Mouse (Mus musculus) left cerebral cortex, postnatal 36 days (tissue): ENCODE results near the gene Srgap3. TPM values are rescaled to one million over a fixed set of nuclear protein-coding genes. Genes with fewer than 3 reads are reported as not detected.
"Not testable (repeated sequence)": the region's sequence is repeated elsewhere in the genome, so short reads cannot be mapped to it uniquely, and the experiment has no call there.

Experiments
- DNase-seq, 2 experiments: peaks; one replicate each; pipeline ENCODE4 v3.0.0; 2021 to 2022; ENCODE audit warnings: low spot score in 2 of 2, mixed read lengths in 1 of 2
- intact Hi-C: fragments of 180-260 bp; cut with DNase I; formaldehyde crosslinking; loops from one replicate; pipeline ENCODE4 v1.15.1; 2025
- total RNA-seq, 2 experiments: library from RNA; stranded (reverse); gene quantifications; 2 replicates each; pipeline ENCODE4 v1.2.3; 2021

Srgap3 gene
- total RNA-seq, 2 experiments from 2014 or later = 191 to 230 TPM

GRCm38 (mm10) chr6:112720409-112721080 is 226.5 kb downstream of the Srgap3 start:
- intact Hi-C loops = no loop called here

GRCm38 (mm10) chr6:112719983-112720382 is 227.1 kb downstream of the Srgap3 start:
- intact Hi-C loops = loop anchor here (5.0 kb wide), 1 partner anchor 227 kb away; the partner anchor contains the start of gene Srgap3
- DNase-seq = peak in 1 of 2 experiments; percentile 55

More at GRCm38 (mm10) chr6:112720409-112721080, 226.5 kb downstream of the Srgap3 start:
- DNase-seq = no peak

GRCm38 (mm10) chr6:112717168-112717567 is 229.9 kb downstream of the Srgap3 start:
- no peak for DNase-seq
- intact Hi-C loops = loop anchor here (1.0 to 5.0 kb wide), 2 partner anchors 230 to 284 kb away; partner anchors contain the start of gene Srgap3

- no peak for DNase-seq
- intact Hi-C loops = no loop called here
Measured at GRCm38 (mm10) chr6:112713951-112714350, 233.1 kb downstream of the Srgap3 start.

GRCm38 (mm10) chr6:112702296-112702695 is 244.8 kb downstream of the Srgap3 start:
- DNase-seq, intact Hi-C loops: not testable (repeated sequence)

GRCm38 (mm10) chr6:112700392-112700791 is 246.7 kb downstream of the Srgap3 start:
- no peak for DNase-seq
- intact Hi-C loops = loop anchor here (1.0 kb wide), 1 partner anchor 301 kb away; no protein-coding TSS in a partner anchor

GRCm38 (mm10) chr6:112699115-112699514 is 248.0 kb downstream of the Srgap3 start:
- intact Hi-C loops = loop anchor here (5.0 kb wide), 1 partner anchor 207 kb away; no protein-coding TSS in a partner anchor
- no peak for DNase-seq

GRCm38 (mm10) chr6:112696056-112696950 is 250.8 kb downstream of the Srgap3 start, which contains the start of gene Rad18:
TSS of gene Rad18 (minus strand) at chr6:112696686.
- intact Hi-C loops = loop anchor here (5.0 kb wide), 1 partner anchor 204 kb away; no protein-coding TSS in a partner anchor
- DNase-seq = peak; percentile 83 to 87

GRCm38 (mm10) chr6:112694492-112694891 is 252.6 kb downstream of the Srgap3 start:
- no peak for DNase-seq
- intact Hi-C loops = no loop called here

GRCm38 (mm10) chr6:112691523-112691922 is 255.5 kb downstream of the Srgap3 start:
- no peak for DNase-seq
- intact Hi-C loops = no loop called here

GRCm38 (mm10) chr6:112688033-112688432 is 259.0 kb downstream of the Srgap3 start:
- intact Hi-C loops = no loop called here
- DNase-seq = no peak

- intact Hi-C loops = no loop called here
- DNase-seq = no peak
Measured at GRCm38 (mm10) chr6:112686485-112686884, 260.6 kb downstream of the Srgap3 start.

- intact Hi-C loops = no loop called here
- DNase-seq = no peak
Measured at GRCm38 (mm10) chr6:112684065-112684464, 263.0 kb downstream of the Srgap3 start.

Other genes starting within 250 kb of the Srgap3 start
- gene Thumpd3, start 99.0 kb upstream of the Srgap3 start, total RNA-seq = 10 to 100 TPM; 22.6 to 30.6 TPM
- gene Setd5, start 130.1 kb upstream of the Srgap3 start, total RNA-seq = 100 to 1,000 TPM in 1 of 2 experiments, 10 to 100 TPM in 1; 99.2 to 130 TPM
- gene Lhfpl4, start 248.1 kb upstream of the Srgap3 start, total RNA-seq = 10 to 100 TPM; 79.6 to 85.5 TPM